Mouse (Mus musculus) heart, adult 2 months (tissue): ENCODE measurements around the gene Sdr9c7.

Experiments used
- CTCF ChIP-seq: fragments of 200-600 bp; IDR thresholded peaks from 2 replicates; pipeline ENCODE4 v1.8.1; 2022; ENCODE audit warnings: antibody characterized with exemption, mild to moderate bottlenecking, moderate library complexity
- EP300 ChIP-seq: fragments of 200-500 bp; IDR thresholded peaks from 2 replicates; pipeline ENCODE4 v1.6.1; 2011; ENCODE audit warnings: low read depth, low read length, control low read depth; ENCODE audit not compliant: insufficient read depth
- POLR2A ChIP-seq: fragments of 200-500 bp; IDR thresholded peaks from 2 replicates; pipeline ENCODE4 v1.6.1; 2011; ENCODE audit warnings: mild to moderate bottlenecking, low read depth, low read length, control low read depth; ENCODE audit not compliant: insufficient read depth

DNA sequence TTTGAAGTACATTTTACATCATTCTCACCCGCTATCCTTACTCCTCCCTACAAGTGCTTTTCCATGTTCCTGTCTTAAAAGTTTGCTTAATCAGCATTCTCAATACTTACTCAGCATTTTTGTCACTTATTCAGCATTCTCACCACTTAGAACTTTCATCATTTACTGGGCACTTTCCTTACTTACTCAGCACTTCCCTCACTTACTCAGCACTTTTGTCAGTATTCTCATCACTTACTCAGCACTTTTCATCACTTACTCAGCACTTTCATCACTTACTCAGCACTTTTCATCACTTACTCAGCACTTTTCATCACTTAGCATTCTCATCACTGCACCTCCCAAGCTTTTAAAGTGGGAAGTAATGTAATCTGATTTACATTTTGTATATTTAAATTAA, 17.3 kb downstream of the Sdr9c7 start:
- TF ChIP-seq POLR2A = no peak
- TF ChIP-seq EP300 = no peak
- TF ChIP-seq CTCF = no peak
